Mouse (Mus musculus) thymus, postnatal 36 days (tissue): ENCODE measurements at regions not wholly inside any gene's neighbourhood (a gene's known extent, or its start where the extent isn't known, plus 50 kb on each side); places are given as distances from the start of the nearest gene placed in this dataset.
A peak's percentile ranks its signal among the peaks of the same experiment; 100 is the strongest.
"Not testable (repeated sequence)": the region's sequence is repeated elsewhere in the genome, so short reads cannot be mapped to it uniquely, and the experiment has no call there.

ENCODE experiments used
- DNase-seq, 2 experiments: peaks; one replicate each; pipeline ENCODE4 v3.0.0; 2022; ENCODE audit warnings: mixed read lengths in 2 of 2

- DNase-seq: peak; percentile 69 to 78
Measured at GRCm38 (mm10) chr13:74563483-74564330, 69.9 kb upstream of the Zfp825 start.

GRCm38 (mm10) chr13:74564331-74564727 lies 70.5 kb upstream of the Zfp825 start:
- DNase-seq: not testable (repeated sequence)

GRCm38 (mm10) chr13:74569967-74570366 lies 69.4 kb upstream of the Erap1 start:
- peak; percentile 54 to 58 for DNase-seq
